Mouse (Mus musculus): Measurements from ENCODE around the gene Tti1. TPM values are rescaled to one million over a fixed set of nuclear protein-coding genes. Genes with fewer than 3 reads are reported as not detected.

Gene Tti1
- polyA plus RNA-seq, 1 experiment from 2014 or later, result 28.7 TPM

DNA sequence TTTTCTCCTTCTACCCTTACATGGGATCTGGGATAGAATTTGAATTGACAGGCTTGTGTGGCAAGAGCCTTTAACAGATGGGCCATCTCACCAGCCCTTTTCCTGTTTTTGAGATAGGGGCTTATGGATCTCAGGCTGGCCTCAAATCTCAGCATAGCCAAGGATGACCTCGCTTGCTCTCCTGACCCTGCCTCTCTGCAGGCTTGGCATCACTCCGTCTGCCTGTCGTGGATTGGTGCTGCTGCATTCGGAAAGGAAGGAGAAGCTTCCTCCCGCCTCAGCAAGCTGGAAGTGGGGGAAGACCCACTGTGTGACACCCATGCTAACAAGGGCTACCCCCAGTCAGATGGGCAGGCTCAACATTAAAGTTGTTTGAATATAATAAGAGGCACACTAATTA lies 49.0 kb downstream of the Tti1 start:
- no peak overlapping the region for H3K4me2 ChIP-seq (ENCODE audit: low read depth)
- no peak overlapping the region for H3K9ac ChIP-seq (ENCODE audit: low read length)
- H3K4me3 ChIP-seq (ENCODE audit: low read depth, low read length), result no peak overlapping the region
- no peak for ATAC-seq (ENCODE audit: insufficient read depth, low FRiP score, low TSS enrichment)
- H3K27me3 ChIP-seq (ENCODE audit: control insufficient read depth, insufficient read depth, low read length), result no peaks in the 10 kb centered on the region
- no peak overlapping the region for H3K27ac ChIP-seq (ENCODE audit: low read depth, low read length)
- no peak for DNase-seq (ENCODE audit: low spot score)
- H3K36me3 ChIP-seq (ENCODE audit: control insufficient read depth, insufficient read depth, low read length), result no peaks in the 10 kb centered on the region; the same call in 1 of the 2 replicates
- peaks cover 16% of the 10 kb centered on the region for H3K4me1 ChIP-seq (ENCODE audit: control insufficient read depth, insufficient read depth, low read length)
- no peaks in the 10 kb centered on the region for H3K9me3 ChIP-seq (ENCODE audit: control insufficient read depth, low read length)
- 69% methylated on average over 5 of the region's 5 CpGs for WGBS

DNA sequence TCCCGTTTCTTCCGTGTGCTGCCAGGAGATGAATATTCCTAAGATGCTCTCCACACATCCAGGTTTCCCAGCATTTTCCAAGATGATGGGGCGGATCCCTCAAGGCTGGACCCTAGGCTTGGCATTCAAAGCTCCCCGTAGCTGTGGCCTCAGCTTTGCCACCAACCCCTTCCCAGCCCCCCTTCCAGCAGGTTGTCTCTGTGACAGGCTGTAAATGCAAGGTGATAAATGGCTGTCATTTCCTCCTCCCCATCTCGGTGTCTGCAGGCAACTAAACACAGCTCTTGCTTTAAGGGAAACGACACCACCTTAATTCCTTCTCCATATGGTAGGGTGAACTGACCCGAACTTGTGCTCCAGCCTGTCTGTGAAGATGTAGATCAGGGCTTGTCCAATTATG lies 52.6 kb downstream of the Tti1 start:
- no peaks in the 10 kb centered on the region for H3K36me3 ChIP-seq (ENCODE audit: control insufficient read depth, insufficient read depth, low read length)
- WGBS, result 0% methylated on average over 7 of the region's 7 CpGs
- peak overlapping the region; percentile 42 for H3K9ac ChIP-seq (ENCODE audit: low read length)
- peak overlapping the region; percentile 33 for H3K4me2 ChIP-seq (ENCODE audit: low read depth)
- ATAC-seq (ENCODE audit: insufficient read depth, low FRiP score, low TSS enrichment), result peak; percentile 45; the same call in 1 of the 2 replicates
- peaks cover 17% of the 10 kb centered on the region for H3K4me1 ChIP-seq (ENCODE audit: control insufficient read depth, insufficient read depth, low read length)
- no peaks in the 10 kb centered on the region for H3K9me3 ChIP-seq (ENCODE audit: control insufficient read depth, low read length)
- no peaks in the 10 kb centered on the region for H3K27me3 ChIP-seq (ENCODE audit: control insufficient read depth, insufficient read depth, low read length)
- H3K4me3 ChIP-seq (ENCODE audit: low read depth, low read length), result no peak overlapping the region
- DNase-seq (ENCODE audit: low spot score), result peak; percentile 60
- H3K27ac ChIP-seq (ENCODE audit: low read depth, low read length), result peak overlapping the region; percentile 81

DNA sequence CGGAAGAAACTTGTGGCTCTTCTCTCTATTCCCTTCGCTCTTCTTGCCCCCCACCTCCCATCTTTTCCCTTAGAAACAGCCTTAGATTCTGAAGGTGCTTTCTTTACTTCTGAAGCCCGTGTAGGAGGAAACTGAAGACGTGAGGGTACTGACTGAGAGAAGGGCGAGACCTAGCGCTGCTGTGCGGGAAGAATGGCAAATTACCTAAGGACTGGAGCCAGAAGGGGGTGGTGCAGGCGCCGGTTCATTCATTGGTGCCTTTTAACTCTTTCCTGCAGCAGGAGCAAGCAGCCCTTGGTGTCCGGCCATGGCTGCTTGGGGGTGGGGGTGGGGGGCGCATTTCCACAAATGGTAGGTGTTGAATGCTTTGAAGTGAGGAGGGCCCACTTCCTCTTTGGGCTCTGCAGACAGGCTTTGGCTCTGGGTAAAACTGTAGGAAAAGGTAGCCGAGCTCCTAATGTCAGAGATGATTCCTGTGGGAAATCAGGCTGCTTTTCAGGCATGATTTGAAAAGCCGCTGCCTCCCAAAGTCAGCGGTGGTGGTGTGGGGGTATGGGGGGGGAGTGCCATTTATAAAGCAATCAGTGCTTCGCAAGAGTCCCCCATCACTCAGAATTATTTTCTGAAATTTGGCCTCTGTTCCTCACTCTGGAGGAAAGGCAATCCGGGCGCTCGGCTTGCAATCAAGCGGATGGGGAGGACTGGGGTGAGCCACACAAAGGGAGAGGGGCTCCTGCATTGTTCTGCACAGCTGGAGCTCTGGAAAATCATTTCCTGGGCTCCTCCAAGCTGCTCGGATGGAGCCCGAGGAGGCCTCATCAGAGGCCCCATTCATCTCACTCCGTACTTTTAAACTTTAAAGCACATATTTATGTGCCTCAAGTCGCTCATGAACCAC lies 53.4 kb downstream of the Tti1 start:
- 1% methylated on average over 23 of the region's 23 CpGs for WGBS
- H3K9me3 ChIP-seq (ENCODE audit: control insufficient read depth, low read length), result no peaks in the 10 kb centered on the region
- ATAC-seq (ENCODE audit: insufficient read depth, low FRiP score, low TSS enrichment) (no peak; the same call in 1 of the 2 replicates), DNase-seq (ENCODE audit: low spot score) (peak; percentile 58)
- H3K4me3 ChIP-seq (ENCODE audit: low read depth, low read length), result no peak overlapping the region
- peaks cover 19% of the 10 kb centered on the region for H3K4me1 ChIP-seq (ENCODE audit: control insufficient read depth, insufficient read depth, low read length)
- no peaks in the 10 kb centered on the region for H3K27me3 ChIP-seq (ENCODE audit: control insufficient read depth, insufficient read depth, low read length)
- H3K27ac ChIP-seq (ENCODE audit: low read depth, low read length), result peak overlapping the region; percentile 81
- peak overlapping the region; percentile 33 for H3K4me2 ChIP-seq (ENCODE audit: low read depth)
- no peaks in the 10 kb centered on the region for H3K36me3 ChIP-seq (ENCODE audit: control insufficient read depth, insufficient read depth, low read length)
- peak overlapping the region; percentile 42 for H3K9ac ChIP-seq (ENCODE audit: low read length)

DNA sequence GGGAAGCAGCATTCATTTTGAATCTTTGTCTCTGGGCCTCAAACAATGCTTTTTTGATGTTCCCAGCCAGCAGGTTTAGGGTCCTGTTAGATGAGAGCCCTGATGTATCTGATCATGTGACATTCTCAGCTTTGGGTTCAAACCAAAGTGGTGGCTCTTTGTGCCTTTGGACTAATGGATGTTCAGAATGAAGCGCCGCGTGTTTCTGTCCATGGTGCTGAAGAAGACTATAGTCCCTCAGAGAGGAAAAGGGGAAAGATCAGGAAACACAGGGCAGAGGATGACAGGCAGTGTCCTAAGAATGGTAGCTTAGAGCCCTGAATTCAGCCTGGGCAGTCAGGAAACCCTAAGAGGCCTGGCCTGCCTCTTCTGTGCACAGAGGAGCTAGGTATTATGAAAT lies 57.6 kb downstream of the Tti1 start:
- 5% methylated on average over 3 of the region's 3 CpGs for WGBS
- Histone ChIP-seq H3K4me2 (ENCODE audit: low read depth) (no peak overlapping the region), H3K4me3 (ENCODE audit: low read depth, low read length) (no peak overlapping the region), H3K27ac (ENCODE audit: low read depth, low read length) (no peak overlapping the region), H3K27me3 (ENCODE audit: control insufficient read depth, insufficient read depth, low read length) (no peaks in the 10 kb centered on the region), H3K9ac (ENCODE audit: low read length) (no peak overlapping the region), H3K36me3 (ENCODE audit: control insufficient read depth, insufficient read depth, low read length) (no peaks in the 10 kb centered on the region), H3K9me3 (ENCODE audit: control insufficient read depth, low read length) (no peaks in the 10 kb centered on the region), H3K4me1 (ENCODE audit: control insufficient read depth, insufficient read depth, low read length) (peaks cover 15% of the 10 kb centered on the region; the same call in 1 of the 2 replicates)
- DNase-seq (ENCODE audit: low spot score) (peak; percentile 72), ATAC-seq (ENCODE audit: insufficient read depth, low FRiP score, low TSS enrichment) (no peak)

DNA sequence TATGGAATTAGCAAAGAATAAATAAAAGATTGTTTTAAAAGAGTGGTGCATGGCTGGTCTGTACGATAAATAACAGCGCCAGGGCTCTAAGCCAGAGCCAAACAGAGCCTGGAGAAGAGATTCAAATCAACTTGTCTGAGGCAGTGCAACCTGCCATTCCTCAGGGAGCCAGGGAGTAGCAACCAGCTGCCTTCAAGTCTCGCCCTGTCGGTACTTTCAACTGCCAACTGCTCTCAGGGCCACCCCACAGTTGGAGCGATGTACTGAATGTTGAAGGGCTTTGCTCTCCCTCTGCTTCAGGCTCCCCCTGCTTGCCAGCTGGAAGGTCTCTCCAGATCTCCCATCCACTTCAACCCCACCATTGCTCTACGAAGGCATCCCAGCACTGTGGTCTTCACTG lies 58.1 kb downstream of the Tti1 start:
- 55% methylated on average over 6 of the region's 6 CpGs for WGBS

DNA sequence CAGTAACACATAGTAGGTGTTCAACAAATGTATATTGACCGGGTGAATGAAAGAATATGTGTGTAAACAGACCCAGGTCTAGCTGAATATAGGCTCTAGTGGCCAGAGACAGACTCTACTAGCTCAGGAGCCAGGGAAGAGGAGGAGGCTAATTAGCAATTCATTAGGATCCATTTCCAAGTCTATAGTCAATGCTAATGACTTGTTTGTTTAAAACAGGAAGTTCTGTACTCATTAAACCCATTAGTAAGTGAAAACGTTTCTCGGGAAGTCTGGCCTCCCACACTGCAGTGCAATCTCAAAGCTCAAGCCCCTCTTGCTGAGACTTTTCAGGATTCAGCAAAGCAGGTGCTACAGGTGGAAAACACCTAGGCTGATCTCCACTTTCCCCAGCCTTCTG lies 60.4 kb downstream of the Tti1 start:
- no peak for ATAC-seq (ENCODE audit: insufficient read depth, low FRiP score, low TSS enrichment)
- no peaks in the 10 kb centered on the region for H3K36me3 ChIP-seq (ENCODE audit: control insufficient read depth, insufficient read depth, low read length)
- H3K9ac ChIP-seq (ENCODE audit: low read length), result no peak overlapping the region
- H3K9me3 ChIP-seq (ENCODE audit: control insufficient read depth, low read length), result no peaks in the 10 kb centered on the region
- H3K4me3 ChIP-seq (ENCODE audit: low read depth, low read length), result no peak overlapping the region
- H3K4me1 ChIP-seq (ENCODE audit: control insufficient read depth, insufficient read depth, low read length), result 0 out of 2 replicates have a peak, but pooled peaks cover 3% of the 10 kb centered on the region
- H3K27me3 ChIP-seq (ENCODE audit: control insufficient read depth, insufficient read depth, low read length), result no peaks in the 10 kb centered on the region
- H3K4me2 ChIP-seq (ENCODE audit: low read depth), result no peak overlapping the region
- 10% methylated on average over 3 of the region's 3 CpGs for WGBS
- H3K27ac ChIP-seq (ENCODE audit: low read depth, low read length), result no peak overlapping the region
- DNase-seq (ENCODE audit: low spot score), result no peak

More for the DNA sequence above, 58.1 kb downstream of the Tti1 start:
- no peak overlapping the region for H3K4me2 ChIP-seq (ENCODE audit: low read depth)
- no peak overlapping the region for H3K27ac ChIP-seq (ENCODE audit: low read depth, low read length)
- no peaks in the 10 kb centered on the region for H3K36me3 ChIP-seq (ENCODE audit: control insufficient read depth, insufficient read depth, low read length)
- no peak overlapping the region for H3K9ac ChIP-seq (ENCODE audit: low read length)
- DNase-seq (ENCODE audit: low spot score) (no peak), ATAC-seq (ENCODE audit: insufficient read depth, low FRiP score, low TSS enrichment) (no peak)
- no peaks in the 10 kb centered on the region for H3K27me3 ChIP-seq (ENCODE audit: control insufficient read depth, insufficient read depth, low read length)
- peaks cover 9% of the 10 kb centered on the region; the same call in 1 of the 2 replicates for H3K4me1 ChIP-seq (ENCODE audit: control insufficient read depth, insufficient read depth, low read length)
- no peak overlapping the region for H3K4me3 ChIP-seq (ENCODE audit: low read depth, low read length)
- no peaks in the 10 kb centered on the region for H3K9me3 ChIP-seq (ENCODE audit: control insufficient read depth, low read length)

DNA sequence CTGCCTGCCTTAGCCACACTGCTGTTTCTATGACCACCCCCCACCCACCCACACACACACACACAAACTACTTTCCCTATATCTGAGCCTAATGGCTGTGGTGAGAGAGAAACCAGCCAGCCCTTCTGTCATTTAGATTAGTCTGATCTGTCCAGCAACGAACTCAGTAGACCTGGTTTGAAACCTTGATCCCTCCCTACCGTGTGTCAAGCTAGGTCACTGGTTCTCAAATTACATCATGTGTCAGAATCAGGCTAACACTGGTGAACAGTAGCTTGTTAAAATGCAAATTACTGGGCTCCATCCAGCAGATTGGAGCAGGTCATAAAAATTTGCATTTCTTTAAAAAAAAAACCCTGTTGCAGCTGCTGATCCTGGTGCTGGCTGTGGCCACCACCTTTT lies 70.5 kb downstream of the Tti1 start:
- no peaks in the 10 kb centered on the region for H3K36me3 ChIP-seq (ENCODE audit: control insufficient read depth, insufficient read depth, low read length)
- no peak overlapping the region for H3K4me3 ChIP-seq (ENCODE audit: low read depth, low read length)
- H3K9me3 ChIP-seq (ENCODE audit: control insufficient read depth, low read length), result no peaks in the 10 kb centered on the region
- no peak overlapping the region for H3K9ac ChIP-seq (ENCODE audit: low read length)
- H3K4me1 ChIP-seq (ENCODE audit: control insufficient read depth, insufficient read depth, low read length), result peaks cover 10% of the 10 kb centered on the region
- 2% methylated on average over 2 of the region's 2 CpGs for WGBS
- no peak overlapping the region for H3K4me2 ChIP-seq (ENCODE audit: low read depth)
- DNase-seq (ENCODE audit: low spot score) (no peak), ATAC-seq (ENCODE audit: insufficient read depth, low FRiP score, low TSS enrichment) (no peak)
- no peaks in the 10 kb centered on the region for H3K27me3 ChIP-seq (ENCODE audit: control insufficient read depth, insufficient read depth, low read length)
- no peak overlapping the region for H3K27ac ChIP-seq (ENCODE audit: low read depth, low read length)

DNA sequence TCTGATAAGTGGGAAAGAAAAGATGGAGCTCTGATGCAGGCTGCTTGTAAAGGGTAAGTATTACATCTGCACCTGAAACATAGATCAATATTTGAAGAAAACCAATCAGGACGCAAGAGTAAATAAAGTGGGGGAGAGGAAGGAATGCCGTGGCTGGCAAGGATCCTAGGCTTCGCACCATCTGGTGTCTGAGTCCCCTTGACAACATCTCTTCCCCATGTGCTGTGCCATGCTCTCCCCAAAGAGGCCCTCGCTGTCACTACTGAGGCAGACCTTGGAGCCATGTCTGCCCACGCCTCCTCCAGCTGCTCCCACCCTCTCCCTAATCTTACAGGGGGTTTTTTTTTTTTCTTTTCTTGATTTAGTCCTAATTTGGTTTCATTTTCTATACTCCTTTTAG lies 74.3 kb downstream of the Tti1 start:
- DNase-seq (ENCODE audit: low spot score) (no peak), ATAC-seq (ENCODE audit: insufficient read depth, low FRiP score, low TSS enrichment) (no peak)
- H3K9ac ChIP-seq (ENCODE audit: low read length), result no peak overlapping the region
- no peak overlapping the region for H3K4me2 ChIP-seq (ENCODE audit: low read depth)
- peaks cover 10% of the 10 kb centered on the region for H3K4me1 ChIP-seq (ENCODE audit: control insufficient read depth, insufficient read depth, low read length)
- H3K36me3 ChIP-seq (ENCODE audit: control insufficient read depth, insufficient read depth, low read length), result no peaks in the 10 kb centered on the region
- H3K27ac ChIP-seq (ENCODE audit: low read depth, low read length), result no peak overlapping the region
- H3K27me3 ChIP-seq (ENCODE audit: control insufficient read depth, insufficient read depth, low read length), result no peaks in the 10 kb centered on the region
- no peak overlapping the region for H3K4me3 ChIP-seq (ENCODE audit: low read depth, low read length)
- WGBS, result 79% methylated on average over 5 of the region's 5 CpGs
- H3K9me3 ChIP-seq (ENCODE audit: control insufficient read depth, low read length), result no peaks in the 10 kb centered on the region

Measured in neural tube, embryonic 11.5 days (tissue).